Mouse (Mus musculus): ENCODE results near the gene Dlx2. TPM values are rescaled to one million over a fixed set of nuclear protein-coding genes. Genes with fewer than 3 reads are reported as not detected.

Dlx2 gene
- polyA plus RNA-seq, 1 experiment from 2014 or later = 21.9 TPM

DNA sequence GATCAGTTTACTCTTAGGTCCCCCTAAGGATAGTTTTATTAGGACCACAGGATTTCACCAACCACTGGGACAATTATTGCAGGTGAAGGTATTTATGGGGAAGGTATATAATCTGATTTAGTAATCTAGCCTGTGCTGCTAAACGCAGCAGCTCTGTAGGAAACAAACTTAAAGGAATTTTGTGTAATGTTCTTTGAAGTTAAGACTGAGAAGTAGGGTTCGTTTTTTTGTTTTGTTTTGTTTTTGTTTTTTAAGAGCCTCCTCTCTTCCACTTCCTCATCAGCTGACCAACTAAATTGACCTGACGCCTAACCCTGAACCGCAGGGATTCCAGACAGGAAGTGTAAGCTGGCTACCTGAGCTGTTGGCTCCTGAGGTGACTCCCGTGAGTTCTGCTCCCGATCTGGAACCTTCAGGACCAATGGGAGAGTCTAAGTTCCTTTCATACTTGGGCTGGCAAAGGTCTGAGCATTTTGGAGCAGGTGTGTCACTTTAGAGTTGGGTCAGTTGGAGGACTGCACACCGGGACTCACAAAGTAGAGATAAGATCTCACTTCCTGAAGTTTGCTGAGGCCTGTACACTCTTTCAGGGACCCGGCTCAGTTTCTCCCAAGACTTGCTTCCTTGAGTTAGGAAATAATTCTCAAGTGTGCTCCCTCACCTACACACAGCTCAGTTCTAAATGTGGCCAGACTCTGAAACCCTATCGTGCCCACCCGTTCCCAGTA, 19.8 kb downstream of the Dlx2 start:
- 4% methylated on average over 10 of the region's 10 CpGs for WGBS
- Histone ChIP-seq H3K27ac (peak overlapping the region; percentile 88; the same call in 1 of the 2 replicates), H3K4me1 (0 out of 2 replicates have a peak, but pooled peaks cover 18% of the 10 kb centered on the region), H3K4me2 (replicated peaks) (peak overlapping the region; percentile 82), H3K9ac (0 out of 2 replicates have a peak overlapping the region, but pooled peaks have one; percentile 27), H3K9me3 (no peaks in the 10 kb centered on the region), H3K36me3 (no peaks in the 10 kb centered on the region), H3K27me3 (peaks cover 78% of the 10 kb centered on the region), H3K4me3 (peak overlapping the region; percentile 22)
- no peak for ATAC-seq (ENCODE audit: insufficient number of reproducible peaks, insufficient read depth, low FRiP score, low TSS enrichment)

DNA sequence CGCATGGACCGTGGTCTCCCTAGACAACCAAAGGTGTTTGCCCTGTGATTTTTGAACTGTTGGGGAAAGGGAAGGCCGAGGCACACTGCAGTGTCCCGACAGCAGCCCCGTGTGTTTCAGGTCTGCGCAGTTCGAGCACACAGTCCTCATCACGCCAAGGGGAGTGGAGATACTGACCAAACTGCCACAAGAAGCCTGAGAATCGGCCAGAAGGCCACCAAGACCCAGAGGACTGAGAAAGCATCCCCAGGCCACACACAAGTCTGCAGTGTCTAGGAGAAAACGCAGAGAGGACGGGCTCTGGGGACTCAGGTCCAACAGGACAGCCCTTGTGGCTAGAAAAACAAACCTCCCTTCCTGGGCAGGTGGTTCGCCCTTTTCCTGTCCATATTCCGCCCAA, 21.8 kb downstream of the Dlx2 start:
- peaks cover 60% of the 10 kb centered on the region for H3K27me3 ChIP-seq
- H3K4me1 ChIP-seq = 0 out of 2 replicates have a peak, but pooled peaks cover 18% of the 10 kb centered on the region
- no peak for ATAC-seq (ENCODE audit: insufficient number of reproducible peaks, insufficient read depth, low FRiP score, low TSS enrichment)
- H3K9me3 ChIP-seq = no peaks in the 10 kb centered on the region
- H3K4me3 ChIP-seq = no peak overlapping the region
- H3K4me2 ChIP-seq (replicated peaks) = no peak overlapping the region; the same call in 1 of the 2 replicates
- 22% methylated on average over 13 of the region's 13 CpGs for WGBS
- H3K36me3 ChIP-seq = no peaks in the 10 kb centered on the region
- no peak overlapping the region for H3K27ac ChIP-seq
- H3K9ac ChIP-seq = no peak overlapping the region

DNA sequence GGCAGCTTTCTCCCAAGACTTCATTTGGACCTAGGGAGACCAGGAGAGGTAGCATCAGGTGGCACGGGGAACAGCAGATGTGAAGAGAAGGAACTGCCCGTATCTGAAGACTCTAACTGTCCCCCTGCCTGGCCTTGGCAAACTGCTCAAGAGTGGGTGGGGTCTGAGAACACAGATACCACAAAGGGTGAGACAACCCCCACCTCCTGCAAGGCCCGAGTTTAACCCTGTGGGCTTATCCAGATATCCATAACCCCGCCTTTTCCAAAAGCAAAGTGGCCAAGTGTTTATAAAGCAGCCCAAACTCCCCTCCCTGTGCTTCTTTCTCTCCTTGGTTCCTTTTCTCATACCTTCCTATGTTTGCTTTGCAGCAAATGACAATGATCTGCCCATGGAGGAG, 23.1 kb downstream of the Dlx2 start:
- Histone ChIP-seq H3K36me3 (no peaks in the 10 kb centered on the region), H3K9ac (no peak overlapping the region), H3K27ac (no peak overlapping the region), H3K27me3 (peaks cover 48% of the 10 kb centered on the region), H3K4me1 (0 out of 2 replicates have a peak, but pooled peaks cover 11% of the 10 kb centered on the region), H3K4me3 (no peak overlapping the region), H3K9me3 (no peaks in the 10 kb centered on the region), H3K4me2 (replicated peaks) (no peak overlapping the region)
- 38% methylated on average over 4 of the region's 4 CpGs for WGBS
- no peak for ATAC-seq (ENCODE audit: insufficient number of reproducible peaks, insufficient read depth, low FRiP score, low TSS enrichment)

DNA sequence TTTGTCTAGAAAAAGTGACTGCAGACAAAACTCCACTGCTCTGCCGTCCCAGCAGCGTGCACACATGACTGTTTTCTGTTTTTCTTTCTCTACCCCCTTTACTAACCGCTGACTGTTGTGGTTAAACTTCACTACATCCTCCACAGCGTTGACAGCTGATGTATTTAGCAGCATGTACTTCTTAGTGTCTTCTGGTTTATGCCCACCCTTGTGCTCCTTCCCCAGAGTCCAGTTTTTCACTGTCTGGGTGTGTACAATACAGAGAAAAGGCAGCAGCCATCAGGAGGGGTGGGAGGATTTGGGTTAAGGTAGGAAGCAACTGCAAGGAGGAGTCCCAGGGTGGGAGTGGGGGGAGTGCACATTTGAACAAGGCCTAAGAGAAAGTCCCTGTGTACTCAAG, 23.7 kb downstream of the Dlx2 start:
- H3K4me1 ChIP-seq = 0 out of 2 replicates have a peak, but pooled peaks cover 11% of the 10 kb centered on the region
- H3K9ac ChIP-seq = no peak overlapping the region
- no peaks in the 10 kb centered on the region for H3K9me3 ChIP-seq
- no peak overlapping the region for H3K27ac ChIP-seq
- no peak overlapping the region for H3K4me3 ChIP-seq
- 31% methylated on average over 4 of the region's 4 CpGs for WGBS
- ATAC-seq (ENCODE audit: insufficient number of reproducible peaks, insufficient read depth, low FRiP score, low TSS enrichment) = no peak
- H3K36me3 ChIP-seq = no peaks in the 10 kb centered on the region
- peaks cover 46% of the 10 kb centered on the region for H3K27me3 ChIP-seq
- H3K4me2 ChIP-seq (replicated peaks) = no peak overlapping the region

DNA sequence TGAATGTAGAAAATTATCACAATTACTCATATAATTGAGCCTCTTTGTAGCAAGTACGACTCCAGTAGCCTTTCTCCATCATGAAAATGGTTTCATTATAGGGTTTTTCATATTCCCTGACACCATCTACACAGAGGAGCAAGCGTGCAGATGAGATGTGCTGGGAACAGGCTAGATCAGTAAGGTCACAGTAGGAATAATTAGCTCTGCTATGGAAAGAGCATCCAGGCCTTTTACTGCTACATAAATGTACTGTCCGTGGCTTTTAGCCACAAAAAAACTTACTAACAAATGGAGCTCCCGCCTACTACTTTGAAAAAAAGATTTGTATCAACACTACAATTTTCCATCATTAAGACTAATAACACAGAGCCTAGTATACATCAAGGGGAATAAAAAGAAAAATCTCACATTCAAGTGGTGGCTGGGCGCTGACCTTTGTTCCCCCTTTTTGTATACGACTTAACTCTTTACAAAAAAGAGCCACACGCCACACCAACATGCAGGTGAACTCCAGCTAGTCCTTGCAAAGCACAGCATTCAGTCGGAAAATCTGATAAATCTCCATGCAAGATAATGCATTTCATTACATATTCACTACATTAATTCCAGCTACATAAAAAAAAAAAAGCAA, 29.0 kb downstream of the Dlx2 start:
- ATAC-seq (ENCODE audit: insufficient number of reproducible peaks, insufficient read depth, low FRiP score, low TSS enrichment) = no peak
- Histone ChIP-seq H3K9ac (no peak overlapping the region), H3K9me3 (no peaks in the 10 kb centered on the region), H3K27ac (no peak overlapping the region), H3K27me3 (peaks cover 2% of the 10 kb centered on the region; the same call in 1 of the 2 replicates), H3K36me3 (no peaks in the 10 kb centered on the region), H3K4me2 (replicated peaks) (no peak overlapping the region), H3K4me3 (no peak overlapping the region), H3K4me1 (no peaks in the 10 kb centered on the region)
- WGBS = 51% methylated on average over 8 of the region's 8 CpGs

DNA sequence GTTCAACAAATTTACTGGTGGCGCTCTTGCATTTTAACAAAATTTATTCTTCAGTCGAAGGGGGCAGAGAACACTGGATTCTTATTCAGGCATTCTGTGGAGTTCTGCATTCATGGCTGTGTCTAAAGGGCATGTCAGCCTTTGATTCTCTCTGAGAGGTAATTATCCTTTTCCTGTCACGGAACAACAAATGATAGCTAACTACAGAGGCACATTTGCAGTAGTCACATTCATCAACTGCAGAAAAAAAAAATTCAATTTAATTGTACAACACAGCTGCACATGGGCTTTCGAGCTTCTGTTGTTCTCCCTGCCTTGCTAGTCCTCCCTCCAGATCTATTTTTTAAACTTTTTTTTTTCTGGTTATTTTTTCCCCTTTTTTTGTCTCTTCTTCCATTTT, 29.6 kb downstream of the Dlx2 start:
- Histone ChIP-seq H3K27ac (no peak overlapping the region), H3K4me3 (no peak overlapping the region), H3K9me3 (no peaks in the 10 kb centered on the region), H3K9ac (no peak overlapping the region), H3K36me3 (no peaks in the 10 kb centered on the region), H3K4me1 (no peaks in the 10 kb centered on the region), H3K27me3 (no peaks in the 10 kb centered on the region), H3K4me2 (replicated peaks) (no peak overlapping the region)
- WGBS = 31% methylated on average over 4 of the region's 4 CpGs
- no peak for ATAC-seq (ENCODE audit: insufficient number of reproducible peaks, insufficient read depth, low FRiP score, low TSS enrichment)

DNA sequence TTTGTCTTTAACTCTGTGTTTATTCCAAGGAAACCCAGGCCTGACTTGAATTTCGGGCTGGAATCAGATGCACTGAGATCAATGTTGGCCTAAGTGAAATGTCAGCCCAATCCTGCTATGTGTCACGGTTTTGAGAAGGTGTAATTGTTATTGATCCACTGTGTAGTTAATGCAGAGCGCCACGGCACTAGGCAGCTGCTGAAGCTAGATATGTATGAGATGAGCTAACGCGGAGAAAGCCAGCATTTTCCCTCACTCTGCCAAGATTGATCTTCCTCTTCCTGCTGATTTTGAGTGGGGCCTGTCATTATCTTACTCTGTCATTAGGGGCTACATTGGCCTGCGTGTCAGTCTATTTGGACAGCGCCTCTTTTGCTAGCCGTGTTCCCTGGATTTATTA, 34.2 kb downstream of the Dlx2 start:
- H3K9me3 ChIP-seq = no peaks in the 10 kb centered on the region
- 55% methylated on average over 9 of the region's 9 CpGs for WGBS
- ATAC-seq (ENCODE audit: insufficient number of reproducible peaks, insufficient read depth, low FRiP score, low TSS enrichment) = no peak

DNA sequence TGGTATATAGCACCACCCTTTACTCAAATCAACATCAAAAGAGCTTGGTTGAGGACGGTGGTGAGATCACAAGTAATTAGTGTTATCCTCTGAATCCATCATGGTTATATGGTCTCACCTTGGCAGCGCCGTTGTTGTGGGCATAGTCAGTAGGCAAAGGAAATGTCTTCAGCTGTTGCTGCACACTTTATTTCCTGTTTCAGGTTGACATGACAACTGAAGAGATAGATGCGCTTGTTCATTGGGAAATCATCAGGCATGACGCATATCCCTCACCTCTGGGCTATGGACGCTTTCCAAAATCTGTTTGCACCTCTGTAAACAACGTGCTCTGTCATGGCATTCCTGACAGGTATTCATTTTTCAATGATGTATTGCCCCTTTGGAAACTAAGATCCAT, 35.3 kb downstream of the Dlx2 start:
- ATAC-seq (ENCODE audit: insufficient number of reproducible peaks, insufficient read depth, low FRiP score, low TSS enrichment) = no peak
- peaks cover 9% of the 10 kb centered on the region; the same call in 1 of the 2 replicates for H3K4me1 ChIP-seq
- no peak overlapping the region for H3K27ac ChIP-seq
- H3K4me3 ChIP-seq = no peak overlapping the region
- H3K9ac ChIP-seq = no peak overlapping the region
- H3K36me3 ChIP-seq = no peaks in the 10 kb centered on the region
- H3K27me3 ChIP-seq = no peaks in the 10 kb centered on the region; the same call in 1 of the 2 replicates
- no peak overlapping the region for H3K4me2 ChIP-seq (replicated peaks)
- no peaks in the 10 kb centered on the region for H3K9me3 ChIP-seq
- 83% methylated on average over 7 of the region's 7 CpGs for WGBS

More for the DNA sequence above, 34.2 kb downstream of the Dlx2 start:
- peaks cover 3% of the 10 kb centered on the region; the same call in 1 of the 2 replicates for H3K4me1 ChIP-seq
- no peaks in the 10 kb centered on the region for H3K36me3 ChIP-seq
- H3K4me3 ChIP-seq = no peak overlapping the region
- H3K9ac ChIP-seq = no peak overlapping the region
- no peak overlapping the region for H3K27ac ChIP-seq
- H3K27me3 ChIP-seq = no peaks in the 10 kb centered on the region; the same call in 1 of the 2 replicates
- no peak overlapping the region for H3K4me2 ChIP-seq (replicated peaks)

DNA sequence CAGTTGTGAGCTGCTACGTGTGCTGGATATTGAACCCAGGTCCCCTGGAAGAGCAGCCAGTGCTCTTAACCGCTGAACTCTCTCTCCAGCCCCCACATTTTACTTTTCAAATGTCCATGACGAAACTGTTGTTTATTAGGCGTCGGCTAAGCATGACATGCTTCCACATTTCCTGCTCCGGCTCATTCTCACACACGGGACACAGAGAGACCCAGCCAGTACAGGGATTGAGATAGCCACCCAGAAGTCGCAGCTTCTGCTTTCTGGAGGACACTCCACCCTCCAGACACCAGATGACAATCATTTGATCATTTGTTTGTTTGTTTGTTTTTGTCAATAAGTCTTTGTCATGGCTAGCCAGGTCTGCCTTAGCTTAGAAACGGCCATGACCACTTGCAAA, 41.7 kb downstream of the Dlx2 start:
- peaks cover 13% of the 10 kb centered on the region; the same call in 1 of the 2 replicates for H3K4me1 ChIP-seq
- H3K27me3 ChIP-seq = no peaks in the 10 kb centered on the region; the same call in 1 of the 2 replicates
- no peaks in the 10 kb centered on the region for H3K36me3 ChIP-seq
- no peak overlapping the region for H3K9ac ChIP-seq
- H3K27ac ChIP-seq = no peak overlapping the region
- no peaks in the 10 kb centered on the region for H3K9me3 ChIP-seq
- H3K4me2 ChIP-seq (replicated peaks) = no peak overlapping the region
- H3K4me3 ChIP-seq = no peak overlapping the region
- WGBS = 72% methylated on average over 9 of the region's 9 CpGs
- no peak for ATAC-seq (ENCODE audit: insufficient number of reproducible peaks, insufficient read depth, low FRiP score, low TSS enrichment)

DNA sequence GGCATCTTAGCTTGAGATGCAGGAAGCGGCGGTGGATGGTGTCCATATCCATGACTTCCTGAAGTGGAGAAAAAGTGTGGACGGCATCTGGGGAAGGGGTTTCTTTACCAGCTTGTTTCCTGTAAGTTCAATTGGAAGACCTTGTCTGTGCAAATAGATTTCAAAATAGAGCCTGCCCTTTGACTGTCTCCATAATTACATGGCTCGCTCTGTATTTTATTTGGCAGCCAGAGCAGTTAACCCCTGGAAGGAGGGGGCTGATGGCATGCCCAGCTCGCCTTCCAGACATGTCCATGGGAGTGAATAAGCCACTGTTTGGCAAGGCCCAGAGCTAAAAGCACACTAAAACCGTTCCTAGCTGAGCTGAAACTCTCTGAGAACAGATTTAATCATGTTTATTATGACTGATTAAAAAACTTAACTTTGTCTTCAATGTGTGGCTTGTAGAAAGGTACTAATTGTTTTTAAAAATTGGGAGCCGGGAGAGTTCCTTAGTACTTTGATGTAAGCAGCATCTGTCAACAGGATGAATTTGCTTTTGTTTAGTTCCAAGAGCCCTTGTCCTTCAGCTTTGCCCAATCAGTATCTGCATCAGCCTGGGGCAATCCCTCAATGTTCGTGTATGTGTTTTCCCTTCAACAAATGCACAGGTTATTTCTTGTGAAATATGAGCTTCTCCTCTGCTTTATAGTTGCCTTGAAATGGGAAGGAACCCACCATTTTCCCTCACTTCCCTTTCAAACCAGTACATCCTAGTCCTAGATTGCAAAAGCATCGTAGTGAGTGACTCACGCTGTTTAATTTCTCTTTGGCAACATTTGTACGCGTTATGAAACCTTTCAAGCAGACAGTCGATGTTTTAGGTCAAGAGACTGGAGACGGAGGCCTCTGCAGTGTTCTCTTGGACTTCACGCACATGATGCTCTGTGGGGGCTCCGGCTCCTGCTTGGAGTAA, 47.0 kb downstream of the Dlx2 start:
- Histone ChIP-seq H3K27ac (peak overlapping the region; percentile 54; the same call in 1 of the 2 replicates), H3K9ac (no peak overlapping the region), H3K4me2 (replicated peaks) (no peak overlapping the region), H3K4me3 (no peak overlapping the region), H3K4me1 (peaks cover 25% of the 10 kb centered on the region), H3K36me3 (no peaks in the 10 kb centered on the region), H3K9me3 (no peaks in the 10 kb centered on the region), H3K27me3 (no peaks in the 10 kb centered on the region)
- 34% methylated on average over 16 of the region's 16 CpGs for WGBS
- no peak for ATAC-seq (ENCODE audit: insufficient number of reproducible peaks, insufficient read depth, low FRiP score, low TSS enrichment)

DNA sequence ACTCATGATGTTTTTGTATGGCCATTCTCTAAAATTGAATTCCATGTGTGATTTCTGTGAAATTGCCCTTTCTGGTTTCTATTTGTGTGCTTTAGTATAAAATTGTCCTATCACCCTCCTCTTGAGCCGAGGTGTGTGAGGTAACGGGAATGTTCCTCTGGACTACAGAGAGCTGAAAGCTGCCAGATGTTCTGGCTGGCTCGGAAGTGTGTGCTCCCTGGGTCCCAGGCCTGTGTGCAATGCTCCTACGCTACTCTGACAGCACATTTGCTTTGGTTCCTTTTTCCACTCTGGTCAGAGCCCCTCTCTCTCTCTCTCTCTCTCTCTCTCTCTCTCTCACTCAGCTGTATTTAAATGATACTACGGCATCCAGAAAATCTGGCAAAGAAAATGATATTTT, 49.4 kb downstream of the Dlx2 start:
- 0 out of 2 replicates have a peak, but pooled peaks have one; percentile 28 for ATAC-seq (ENCODE audit: insufficient number of reproducible peaks, insufficient read depth, low FRiP score, low TSS enrichment)
- WGBS = 19% methylated on average over 5 of the region's 5 CpGs
- Histone ChIP-seq H3K27me3 (no peaks in the 10 kb centered on the region), H3K27ac (no peak overlapping the region), H3K9ac (no peak overlapping the region), H3K36me3 (no peaks in the 10 kb centered on the region), H3K4me3 (no peak overlapping the region), H3K4me2 (replicated peaks) (no peak overlapping the region), H3K4me1 (peaks cover 33% of the 10 kb centered on the region), H3K9me3 (no peaks in the 10 kb centered on the region)
